Mouse (Mus musculus): ENCODE measurements around the gene Zfp710. TPM values are rescaled to one million over a fixed set of nuclear protein-coding genes. Genes with fewer than 3 reads are reported as not detected.
A peak's percentile ranks its signal among the peaks of the same experiment; 100 is the strongest.

Zfp710 gene
- polyA plus RNA-seq, 1 experiment from 2014 or later: 20.5 TPM

DNA sequence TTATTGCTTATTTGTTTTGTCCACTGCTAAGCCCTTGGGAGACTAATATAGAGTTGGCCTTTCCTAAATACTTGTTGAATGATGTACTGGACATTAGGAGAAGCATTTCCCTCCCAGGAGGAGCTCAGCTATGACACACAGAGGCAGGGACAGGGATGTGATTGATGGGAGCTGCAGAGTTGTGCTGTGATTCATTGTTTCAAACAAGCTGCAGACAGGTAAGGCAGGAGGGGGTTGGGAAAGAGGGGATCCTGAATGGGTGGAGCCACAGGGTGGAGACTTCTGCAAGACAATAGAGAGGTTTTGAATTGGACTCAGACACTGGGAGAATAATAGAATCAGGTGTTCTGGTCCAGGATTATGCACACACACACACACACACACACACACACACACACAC, 5.4 kb downstream of the Zfp710 start:
- no peaks in the 10 kb centered on the region for H3K9me3 ChIP-seq (replicated peaks)
- H3K4me2 ChIP-seq: no peak overlapping the region
- no peaks in the 10 kb centered on the region for H3K27me3 ChIP-seq
- peaks cover 77% of the 10 kb centered on the region for H3K4me1 ChIP-seq
- no peak overlapping the region for H3K9ac ChIP-seq
- no peak overlapping the region for H3K4me3 ChIP-seq (replicated peaks)
- H3K27ac ChIP-seq: no peak overlapping the region
- 0 out of 2 replicates have a peak, but pooled peaks cover 4% of the 10 kb centered on the region for H3K36me3 ChIP-seq
- ATAC-seq (replicated peaks; ENCODE audit: low FRiP score): no peak

DNA sequence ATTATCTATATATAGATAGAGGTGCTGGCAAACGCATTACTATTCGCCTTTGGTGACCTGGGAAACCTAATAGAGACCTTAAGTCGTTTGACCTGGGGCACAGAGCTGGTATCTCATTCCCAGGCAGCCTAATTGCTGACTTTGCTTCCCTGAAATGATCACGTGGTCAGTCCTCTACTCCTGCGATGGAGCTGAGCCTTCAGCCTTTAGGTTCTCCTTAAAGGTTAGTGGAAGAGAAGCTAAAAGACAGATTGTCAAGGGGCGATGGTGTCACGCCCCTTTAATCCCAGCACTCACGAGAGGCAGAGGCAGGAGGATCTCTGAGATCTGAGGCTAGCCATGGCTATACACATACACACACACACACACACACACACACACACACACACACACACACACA, 5.9 kb downstream of the Zfp710 start:
- no peak overlapping the region for H3K4me2 ChIP-seq
- no peaks in the 10 kb centered on the region for H3K9me3 ChIP-seq (replicated peaks)
- H3K27me3 ChIP-seq: no peaks in the 10 kb centered on the region
- no peak overlapping the region for H3K9ac ChIP-seq
- H3K27ac ChIP-seq: no peak overlapping the region
- no peak overlapping the region for H3K4me3 ChIP-seq (replicated peaks)
- 85% methylated on average over 8 of the region's 8 CpGs for WGBS
- 0 out of 2 replicates have a peak, but pooled peaks cover 4% of the 10 kb centered on the region for H3K36me3 ChIP-seq
- H3K4me1 ChIP-seq: peaks cover 77% of the 10 kb centered on the region
- no peak for ATAC-seq (replicated peaks; ENCODE audit: low FRiP score)

DNA sequence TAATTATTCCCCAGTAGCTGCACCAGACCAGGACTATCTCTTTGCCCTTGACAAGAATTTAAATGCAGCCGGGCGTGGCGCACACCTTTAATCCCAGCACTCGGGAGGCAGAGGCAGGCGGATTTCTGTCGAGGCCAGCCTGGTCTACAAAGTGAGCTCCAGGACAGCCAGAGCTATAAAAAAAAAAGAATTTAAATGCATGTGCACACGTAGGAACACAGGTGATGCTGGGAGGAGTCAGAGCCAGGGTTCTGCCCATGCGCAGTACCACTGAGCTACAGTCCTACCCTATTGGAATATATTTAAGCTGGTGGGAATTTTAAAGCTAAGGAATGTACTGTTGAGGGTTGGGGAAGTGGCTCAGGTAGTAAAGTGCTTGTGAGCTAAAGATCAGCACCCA, 6.4 kb downstream of the Zfp710 start:
- Histone ChIP-seq H3K4me1 (peaks cover 80% of the 10 kb centered on the region), H3K4me2 (no peak overlapping the region), H3K27me3 (no peaks in the 10 kb centered on the region), H3K9me3 (replicated peaks) (no peaks in the 10 kb centered on the region), H3K9ac (no peak overlapping the region), H3K4me3 (replicated peaks) (no peak overlapping the region), H3K36me3 (0 out of 2 replicates have a peak, but pooled peaks cover 4% of the 10 kb centered on the region), H3K27ac (no peak overlapping the region)
- no peak for ATAC-seq (replicated peaks; ENCODE audit: low FRiP score)
- 95% methylated on average over 8 of the region's 8 CpGs for WGBS

DNA sequence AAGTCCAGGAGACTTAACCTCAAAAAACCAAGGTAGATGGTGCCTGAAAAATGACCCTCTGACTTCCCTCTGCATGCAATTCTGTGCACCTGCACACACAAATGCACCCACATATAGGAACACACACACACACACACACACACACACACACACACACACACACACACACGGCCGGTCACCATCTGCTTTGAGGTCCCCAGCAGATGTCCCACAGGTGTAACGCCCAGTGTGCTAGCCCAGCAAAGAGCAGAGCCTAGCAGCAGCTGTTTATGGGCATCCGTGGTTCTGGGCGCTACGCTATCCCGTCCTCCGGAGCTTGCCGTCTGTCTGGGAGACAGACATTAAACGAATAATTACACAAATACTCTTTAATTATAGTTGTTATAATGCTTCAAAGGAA, 6.9 kb downstream of the Zfp710 start:
- Histone ChIP-seq H3K9me3 (replicated peaks) (no peaks in the 10 kb centered on the region), H3K9ac (no peak overlapping the region), H3K4me2 (no peak overlapping the region), H3K27me3 (no peaks in the 10 kb centered on the region), H3K4me3 (replicated peaks) (no peak overlapping the region), H3K4me1 (peaks cover 85% of the 10 kb centered on the region), H3K36me3 (0 out of 2 replicates have a peak, but pooled peaks cover 4% of the 10 kb centered on the region), H3K27ac (peak overlapping the region; percentile 29; the same call in 1 of the 2 replicates)
- 45% methylated on average over 10 of the region's 10 CpGs for WGBS
- ATAC-seq (replicated peaks; ENCODE audit: low FRiP score): no peak

DNA sequence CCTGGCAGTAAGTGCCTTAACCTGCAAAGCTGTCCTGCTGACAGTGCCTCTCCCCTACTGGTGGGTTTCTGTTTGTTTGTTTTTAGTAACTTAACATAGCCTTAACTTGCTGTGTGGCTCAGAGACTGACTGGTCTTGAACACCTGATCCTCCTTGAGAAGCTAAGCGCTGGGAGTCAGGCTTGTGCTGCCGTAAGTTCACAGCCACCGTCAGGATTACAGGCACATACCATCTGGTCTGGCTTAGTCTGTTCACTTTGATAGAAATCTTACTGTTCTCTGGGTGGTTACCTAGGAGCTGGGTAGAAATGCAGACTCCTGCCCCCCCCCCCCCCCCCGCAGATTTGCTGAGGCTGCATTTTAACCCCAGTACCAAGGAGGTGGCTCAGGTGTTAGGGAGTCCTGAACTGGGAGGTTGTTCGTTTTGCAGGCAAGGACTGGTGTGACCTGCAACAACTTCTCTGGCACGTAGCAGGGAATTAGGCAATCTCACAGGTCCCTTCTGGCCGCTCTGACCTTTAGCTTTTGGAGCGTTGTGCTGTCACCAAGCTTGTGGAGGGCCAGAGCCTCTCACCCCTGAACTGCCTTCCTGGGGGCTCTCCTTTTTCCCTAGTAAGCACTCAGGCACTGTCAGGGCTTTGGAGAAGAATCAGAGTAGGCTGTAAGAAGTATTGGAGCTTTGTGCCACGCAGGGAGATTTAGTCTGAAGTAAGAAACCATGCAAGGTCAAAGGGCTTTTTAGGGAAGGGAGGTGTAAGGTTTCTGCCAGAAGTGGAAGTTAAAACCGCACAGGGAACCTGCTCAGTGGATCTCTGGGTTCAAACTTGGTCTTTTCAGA, 7.8 kb downstream of the Zfp710 start:
- Histone ChIP-seq H3K4me1 (peaks cover 85% of the 10 kb centered on the region), H3K4me3 (replicated peaks) (no peak overlapping the region), H3K36me3 (0 out of 2 replicates have a peak, but pooled peaks cover 4% of the 10 kb centered on the region), H3K27ac (peak overlapping the region; percentile 9; the same call in 1 of the 2 replicates), H3K9ac (no peak overlapping the region), H3K4me2 (peak overlapping the region; percentile 12; the same call in 1 of the 2 replicates), H3K27me3 (no peaks in the 10 kb centered on the region), H3K9me3 (replicated peaks) (no peaks in the 10 kb centered on the region)
- 45% methylated on average over 10 of the region's 10 CpGs for WGBS
- no peak for ATAC-seq (replicated peaks; ENCODE audit: low FRiP score)

DNA sequence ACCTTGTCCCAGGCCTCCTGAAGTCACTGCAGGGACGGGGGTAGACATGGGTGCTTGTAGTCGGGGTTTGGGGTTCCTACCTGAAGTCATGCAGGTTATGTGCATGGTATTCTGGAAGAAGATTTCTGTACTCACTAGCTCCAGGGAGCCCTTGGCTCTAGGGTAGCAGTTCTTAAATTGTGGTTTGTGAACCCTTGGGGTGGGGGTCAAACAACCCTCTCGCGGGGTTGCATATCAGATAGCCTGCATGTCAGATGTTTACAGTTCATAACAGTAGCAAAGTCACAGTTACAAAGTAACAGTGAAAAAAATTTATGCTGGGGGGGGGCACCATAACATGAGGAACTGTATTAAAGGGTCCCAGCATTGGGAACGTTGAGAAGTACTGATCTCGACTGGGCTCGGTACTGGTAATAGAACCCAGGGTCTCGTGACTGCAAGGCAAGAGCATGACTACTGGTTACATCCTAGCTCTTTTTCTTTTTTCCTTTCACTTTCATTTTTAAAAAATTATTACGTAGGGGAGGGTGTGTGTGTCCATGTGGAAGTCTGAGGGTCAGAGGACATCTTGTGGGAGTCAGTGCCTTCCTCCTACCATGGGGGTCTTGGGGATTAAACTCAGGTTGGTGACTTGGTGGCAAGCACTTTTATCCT, 8.6 kb downstream of the Zfp710 start:
- no peak for ATAC-seq (replicated peaks; ENCODE audit: low FRiP score)
- H3K27me3 ChIP-seq: no peaks in the 10 kb centered on the region
- peaks cover 81% of the 10 kb centered on the region for H3K4me1 ChIP-seq
- 0 out of 2 replicates have a peak, but pooled peaks cover 4% of the 10 kb centered on the region for H3K36me3 ChIP-seq
- no peaks in the 10 kb centered on the region for H3K9me3 ChIP-seq (replicated peaks)
- H3K4me3 ChIP-seq (replicated peaks): no peak overlapping the region
- peak overlapping the region; percentile 12; the same call in 1 of the 2 replicates for H3K4me2 ChIP-seq
- WGBS: 62% methylated on average over 9 of the region's 9 CpGs
- peak overlapping the region; percentile 9; the same call in 1 of the 2 replicates for H3K27ac ChIP-seq
- H3K9ac ChIP-seq: no peak overlapping the region

DNA sequence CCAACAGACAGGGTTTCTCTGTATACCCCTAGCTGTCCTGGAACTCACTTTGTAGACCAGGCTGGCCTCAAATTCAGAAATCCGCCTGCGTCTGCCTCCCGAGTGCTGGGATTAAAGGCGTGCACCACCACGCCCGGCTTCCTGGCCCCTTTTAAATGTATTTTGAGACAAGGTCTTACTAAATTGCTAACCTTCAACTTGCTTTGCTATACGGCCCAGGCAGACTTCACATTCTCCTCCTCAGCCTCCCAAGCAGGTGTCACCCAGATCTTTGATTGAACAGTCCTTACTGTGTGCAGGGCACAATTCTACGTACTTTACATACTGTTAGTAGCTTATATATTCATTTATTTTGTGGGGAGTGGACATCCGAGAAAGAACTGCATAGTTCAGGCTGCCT, 9.2 kb downstream of the Zfp710 start:
- H3K9me3 ChIP-seq (replicated peaks): no peaks in the 10 kb centered on the region
- no peak overlapping the region for H3K4me2 ChIP-seq
- 81% methylated on average over 9 of the region's 9 CpGs for WGBS
- ATAC-seq (replicated peaks; ENCODE audit: low FRiP score): no peak
- H3K27me3 ChIP-seq: no peaks in the 10 kb centered on the region
- H3K27ac ChIP-seq: no peak overlapping the region
- peaks cover 76% of the 10 kb centered on the region for H3K4me1 ChIP-seq
- 0 out of 2 replicates have a peak, but pooled peaks cover 4% of the 10 kb centered on the region for H3K36me3 ChIP-seq
- H3K4me3 ChIP-seq (replicated peaks): no peak overlapping the region
- H3K9ac ChIP-seq: no peak overlapping the region

DNA sequence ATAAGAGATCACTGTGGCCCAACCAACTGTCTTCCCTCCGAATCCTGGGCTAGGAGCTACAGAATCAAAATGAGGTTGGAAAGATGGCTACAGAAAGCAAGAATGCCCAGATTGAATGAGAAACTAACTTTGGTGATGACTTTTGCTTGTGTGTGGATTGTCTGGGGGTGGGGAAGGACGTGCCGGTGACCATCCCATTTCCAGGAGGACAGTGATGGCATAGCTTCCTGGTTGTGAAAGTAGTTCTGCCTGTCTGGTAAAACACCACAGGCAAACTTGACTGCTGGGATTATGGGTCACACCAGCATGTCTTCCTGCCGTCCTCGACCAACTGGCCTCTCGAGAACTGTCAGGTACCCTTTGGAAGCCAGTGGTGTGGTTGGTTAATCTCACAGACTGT, 10.5 kb downstream of the Zfp710 start:
- Histone ChIP-seq H3K9me3 (replicated peaks) (no peaks in the 10 kb centered on the region), H3K27me3 (no peaks in the 10 kb centered on the region), H3K27ac (peak overlapping the region; percentile 70; the same call in 1 of the 2 replicates), H3K4me2 (no peak overlapping the region), H3K9ac (no peak overlapping the region), H3K4me3 (replicated peaks) (no peak overlapping the region), H3K36me3 (peaks cover 8% of the 10 kb centered on the region; the same call in 1 of the 2 replicates), H3K4me1 (peaks cover 63% of the 10 kb centered on the region)
- no peak for ATAC-seq (replicated peaks; ENCODE audit: low FRiP score)
- 67% methylated on average over 6 of the region's 6 CpGs for WGBS

DNA sequence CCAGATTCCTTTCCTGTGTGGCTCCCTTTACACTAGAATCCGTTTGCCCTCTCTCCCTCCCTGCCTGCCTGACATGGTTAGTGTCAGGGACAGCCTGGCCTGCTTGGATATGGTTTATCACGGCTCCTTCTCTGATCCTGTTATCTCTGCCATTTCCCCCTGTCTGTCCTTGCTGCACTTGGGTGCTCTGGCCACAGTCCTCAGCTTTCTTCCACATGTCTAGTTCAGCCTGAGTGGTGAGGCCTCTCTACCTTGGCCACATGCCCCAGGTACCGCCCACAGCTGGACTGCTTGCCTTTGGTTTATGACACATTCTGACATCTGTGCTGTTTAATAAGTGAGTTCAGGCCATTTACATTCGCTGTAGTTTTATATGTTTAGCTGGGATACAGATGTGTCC, 11.1 kb downstream of the Zfp710 start:
- no peak for ATAC-seq (replicated peaks; ENCODE audit: low FRiP score)
- H3K27ac ChIP-seq: peak overlapping the region; percentile 70
- peaks cover 8% of the 10 kb centered on the region; the same call in 1 of the 2 replicates for H3K36me3 ChIP-seq
- no peaks in the 10 kb centered on the region for H3K27me3 ChIP-seq
- H3K4me1 ChIP-seq: peaks cover 59% of the 10 kb centered on the region
- whole genome bisulfite sequencing: 47% methylated on average over 4 of the region's 4 CpGs
- H3K9ac ChIP-seq: no peak overlapping the region
- no peaks in the 10 kb centered on the region for H3K9me3 ChIP-seq (replicated peaks)
- H3K4me2 ChIP-seq: no peak overlapping the region
- no peak overlapping the region for H3K4me3 ChIP-seq (replicated peaks)

DNA sequence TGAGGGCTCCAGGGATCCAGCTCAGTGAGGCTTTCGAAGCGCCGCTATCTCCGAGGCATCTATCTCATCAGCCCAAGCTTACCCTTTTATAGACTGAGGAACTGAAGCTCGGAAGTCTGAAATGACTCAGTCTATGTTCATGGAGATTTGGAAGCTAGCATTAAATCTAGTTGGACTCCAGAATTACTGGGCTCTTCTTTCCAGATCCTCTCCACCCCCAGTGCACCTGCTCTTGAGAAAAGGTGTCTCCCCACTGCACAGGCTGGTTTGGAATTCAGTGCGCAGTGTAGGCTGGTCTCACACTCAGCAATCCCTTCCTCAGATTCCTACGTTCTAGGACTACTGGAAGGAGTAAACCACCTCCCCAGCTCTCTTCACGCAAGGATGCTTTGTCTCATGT, 15.1 kb downstream of the Zfp710 start:
- WGBS: 84% methylated on average over 8 of the region's 8 CpGs
- H3K36me3 ChIP-seq: peaks cover 11% of the 10 kb centered on the region; the same call in 1 of the 2 replicates
- H3K9ac ChIP-seq: no peak overlapping the region
- ATAC-seq (replicated peaks; ENCODE audit: low FRiP score): no peak
- H3K9me3 ChIP-seq (replicated peaks): no peaks in the 10 kb centered on the region
- no peak overlapping the region for H3K4me2 ChIP-seq
- no peak overlapping the region for H3K27ac ChIP-seq
- H3K4me1 ChIP-seq: peaks cover 35% of the 10 kb centered on the region
- H3K27me3 ChIP-seq: no peaks in the 10 kb centered on the region
- no peak overlapping the region for H3K4me3 ChIP-seq (replicated peaks)

DNA sequence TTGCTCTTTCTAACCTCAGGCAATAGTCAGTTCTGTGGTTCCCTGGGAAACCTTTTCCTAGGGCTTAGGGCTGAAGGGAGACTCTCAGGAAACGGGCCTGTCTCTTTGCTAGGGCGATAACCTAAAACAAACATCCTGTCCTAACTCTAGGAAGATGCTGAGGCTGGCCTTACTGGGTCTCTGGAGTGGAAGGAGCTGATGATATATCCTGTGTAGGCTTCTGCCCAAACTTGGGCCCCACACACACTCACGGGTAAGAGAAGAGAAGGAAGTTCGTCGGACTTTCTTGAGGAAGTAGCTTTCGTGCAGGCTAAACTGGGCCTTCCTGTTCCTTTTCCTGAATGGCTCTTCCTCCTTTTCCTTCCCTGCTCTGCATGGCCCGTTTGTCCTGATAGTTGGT, 19.6 kb downstream of the Zfp710 start:
- H3K36me3 ChIP-seq: peaks cover 8% of the 10 kb centered on the region; the same call in 1 of the 2 replicates
- H3K4me3 ChIP-seq (replicated peaks): no peak overlapping the region
- H3K27ac ChIP-seq: peak overlapping the region; percentile 81
- 41% methylated on average over 7 of the region's 7 CpGs for WGBS
- H3K9me3 ChIP-seq (replicated peaks): no peaks in the 10 kb centered on the region
- no peaks in the 10 kb centered on the region for H3K27me3 ChIP-seq
- no peak overlapping the region for H3K4me2 ChIP-seq
- ATAC-seq (replicated peaks; ENCODE audit: low FRiP score): no peak
- H3K9ac ChIP-seq: no peak overlapping the region
- H3K4me1 ChIP-seq: peaks cover 56% of the 10 kb centered on the region

DNA sequence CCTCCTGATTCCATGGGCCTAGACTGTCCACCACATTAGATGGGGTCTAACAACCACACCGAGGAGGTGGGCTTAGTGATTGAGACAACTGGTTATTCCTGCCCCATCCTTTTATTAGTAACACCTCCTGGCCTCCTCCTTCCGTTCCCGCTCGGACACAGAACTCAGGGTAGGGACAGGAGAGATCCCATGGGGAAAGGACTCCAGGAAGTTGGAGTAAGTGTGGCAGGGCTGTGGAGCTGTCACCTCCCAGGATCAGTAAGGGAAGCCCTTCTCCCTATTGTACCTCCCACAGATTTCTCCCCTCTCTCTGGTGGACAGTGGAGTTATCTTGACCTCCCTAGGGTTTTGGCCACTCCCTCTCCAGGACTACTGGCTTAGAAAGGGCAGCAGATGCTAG, 22.4 kb downstream of the Zfp710 start:
- Histone ChIP-seq H3K4me2 (no peak overlapping the region), H3K27ac (peak overlapping the region; percentile 59), H3K36me3 (peaks cover 2% of the 10 kb centered on the region; the same call in 1 of the 2 replicates), H3K27me3 (no peaks in the 10 kb centered on the region), H3K9me3 (replicated peaks) (no peaks in the 10 kb centered on the region), H3K4me1 (peaks cover 78% of the 10 kb centered on the region), H3K9ac (0 out of 2 replicates have a peak overlapping the region, but pooled peaks have one; percentile 10), H3K4me3 (replicated peaks) (no peak overlapping the region)
- WGBS: 55% methylated on average over 4 of the region's 4 CpGs
- ATAC-seq (replicated peaks; ENCODE audit: low FRiP score): no peak

All from kidney, embryonic 15.5 days (tissue).